Mouse (Mus musculus): ENCODE results near the gene Abcc12. TPM values are rescaled to one million over a fixed set of nuclear protein-coding genes. Genes with fewer than 3 reads are reported as not detected.

Abcc12 gene
- total and polyA plus RNA-seq, 3 experiments: not detected

GRCm38 (mm10) chr8:86555564-86555963 is 24.9 kb downstream of the Abcc12 start:
- H3K4me3 ChIP-seq (ENCODE audit: control insufficient read depth in 1 of 2, insufficient read depth in 1 of 2, low read depth in 2 of 2, low read length in 2 of 2): no peak overlapping the region
- no peak overlapping the region for H3K9ac ChIP-seq (ENCODE audit: control insufficient read depth, low read depth, low read length, poor library complexity, severe bottlenecking)
- no peaks in the 10 kb centered on the region for H3K79me2 ChIP-seq (ENCODE audit: control insufficient read depth, insufficient read depth, low read length, poor library complexity)
- H3K9me3 ChIP-seq (replicated peaks; ENCODE audit: insufficient read depth, low read length): no peaks in the 10 kb centered on the region
- no peak overlapping the region for H3K27ac ChIP-seq (ENCODE audit: control insufficient read depth, low read depth, low read length)
- TF ChIP-seq MAZ (IDR thresholded peaks at IDR 0.05; ENCODE audit: low read depth, low read length) (no peak), JUND (IDR thresholded peaks at IDR 0.05; ENCODE audit: low read depth, low read length) (no peak), MYC (IDR thresholded peaks at IDR 0.05; ENCODE audit: low read depth, low read length) (no peak), TAL1 (IDR thresholded peaks at IDR 0.05; ENCODE audit: low read length) (no peak), ZKSCAN1 (IDR thresholded peaks at IDR 0.05; ENCODE audit: low read depth, low read length) (no peak), ELF1 (IDR thresholded peaks at IDR 0.05; ENCODE audit: low read depth, low read length) (no peak), NELFE (IDR thresholded peaks at IDR 0.05; ENCODE audit: low read depth, low read length) (no peak), KAT2A (conservative IDR thresholded peaks at IDR 0.05; ENCODE audit: low read depth, low read length) (no peak), EP300 (IDR thresholded peaks at IDR 0.05; ENCODE audit: low read depth in 1 of 2, low read length in 2 of 2) (no peak), CHD1 (IDR thresholded peaks at IDR 0.05; ENCODE audit: low read depth, low read length) (no peak), RAD21 (IDR thresholded peaks at IDR 0.05; ENCODE audit: low read depth, low read length) (no peak)
- no peaks in the 10 kb centered on the region; a peak in 1 of 4 replicates for H3K27me3 ChIP-seq (ENCODE audit: control insufficient read depth in 1 of 2, insufficient read depth in 2 of 2, low read length in 2 of 2)
- H3K36me3 ChIP-seq (ENCODE audit: control insufficient read depth in 1 of 2, insufficient read depth in 2 of 2, low read length in 2 of 2): no peaks in the 10 kb centered on the region
- no peak for DNase-seq (ENCODE audit: low read depth, low spot score)
- H3K4me1 ChIP-seq (ENCODE audit: control insufficient read depth in 1 of 2, insufficient read depth in 2 of 2, low read length in 2 of 2): no peaks in the 10 kb centered on the region

GRCm38 (mm10) chr8:86554220-86554891 is 26.1 kb downstream of the Abcc12 start:
- H3K27ac ChIP-seq (ENCODE audit: control insufficient read depth, low read depth, low read length): no peak overlapping the region
- no peak for TF ChIP-seq MAZ (IDR thresholded peaks at IDR 0.05; ENCODE audit: low read depth, low read length)
- TF ChIP-seq SMC3 (IDR thresholded peaks at IDR 0.05; ENCODE audit: low read depth, low read length): no peak
- TF ChIP-seq TBP (IDR thresholded peaks at IDR 0.05; ENCODE audit: low read depth, low read length): no peak
- TF ChIP-seq CHD2 (IDR thresholded peaks at IDR 0.05; ENCODE audit: low read length): no peak
- no peak for TF ChIP-seq MEF2A (IDR thresholded peaks at IDR 0.05; ENCODE audit: extremely low read depth, insufficient replicate concordance, low read depth, low read length, poor library complexity, severe bottlenecking)
- no peak for TF ChIP-seq CHD1 (IDR thresholded peaks at IDR 0.05; ENCODE audit: low read depth, low read length)
- no peak overlapping the region for H3K9ac ChIP-seq (ENCODE audit: control insufficient read depth, low read depth, low read length, poor library complexity, severe bottlenecking)
- no peaks in the 10 kb centered on the region for H3K79me2 ChIP-seq (ENCODE audit: control insufficient read depth, insufficient read depth, low read length, poor library complexity)
- no peaks in the 10 kb centered on the region for H3K36me3 ChIP-seq (ENCODE audit: control insufficient read depth in 1 of 2, insufficient read depth in 2 of 2, low read length in 2 of 2)
- DNase-seq (ENCODE audit: low read depth, low spot score): no peak
- no peak overlapping the region for H3K4me3 ChIP-seq (ENCODE audit: control insufficient read depth in 1 of 2, insufficient read depth in 1 of 2, low read depth in 2 of 2, low read length in 2 of 2)
- H3K9me3 ChIP-seq (replicated peaks; ENCODE audit: insufficient read depth, low read length): no peaks in the 10 kb centered on the region
- no peaks in the 10 kb centered on the region for H3K4me1 ChIP-seq (ENCODE audit: control insufficient read depth in 1 of 2, insufficient read depth in 2 of 2, low read length in 2 of 2)
- no peaks in the 10 kb centered on the region; a peak in 1 of 4 replicates for H3K27me3 ChIP-seq (ENCODE audit: control insufficient read depth in 1 of 2, insufficient read depth in 2 of 2, low read length in 2 of 2)

Measured in MEL (cell line).